Mouse (Mus musculus) ES-E14 (cell line): ENCODE results near the gene Prr15.

ENCODE experiments used
- CHD2 ChIP-seq: IDR thresholded peaks from 2 replicates; pipeline ENCODE4 v1.6.1; 2014; ENCODE audit warnings: mild to moderate bottlenecking, low read depth, low read length, inconsistent platforms
- HCFC1 ChIP-seq: IDR thresholded peaks from 2 replicates; pipeline ENCODE4 v1.6.1; 2012; ENCODE audit warnings: low read length, inconsistent platforms, borderline replicate concordance; ENCODE audit not compliant: insufficient read depth
- MAFK ChIP-seq: IDR thresholded peaks from 2 replicates; pipeline ENCODE4 v1.6.1; 2014; ENCODE audit warnings: mild to moderate bottlenecking, low read depth, low read length, inconsistent platforms; ENCODE audit not compliant: insufficient read depth
- ZNF384 ChIP-seq: IDR thresholded peaks from 2 replicates; pipeline ENCODE4 v1.6.1; 2012; ENCODE audit warnings: low read depth, low read length, inconsistent platforms

DNA sequence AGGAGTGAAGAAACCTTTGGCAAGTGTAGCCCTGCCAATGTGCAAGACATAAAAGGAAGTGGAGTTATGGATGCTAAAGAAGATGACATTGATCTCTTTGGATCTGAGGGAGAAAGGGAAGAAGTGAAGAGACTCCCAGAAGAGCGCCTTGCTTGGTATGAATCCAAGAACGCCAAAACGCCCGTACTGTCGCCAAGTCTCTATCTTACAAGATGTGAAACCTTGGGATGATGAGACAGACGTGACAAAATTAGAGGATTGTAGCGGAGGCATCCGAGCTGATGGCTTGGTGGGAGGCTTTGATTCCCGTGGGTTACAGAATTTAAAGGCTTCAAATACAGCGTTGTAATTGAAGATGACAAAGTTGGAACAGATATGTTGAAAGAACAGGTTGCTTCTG, 16.6 kb downstream of the Prr15 start:
- no peak for TF ChIP-seq MAFK
- no peak for TF ChIP-seq ZNF384
- no peak for TF ChIP-seq HCFC1
- no peak for TF ChIP-seq CHD2
